Mouse (Mus musculus): ENCODE measurements at regions not wholly inside any gene's neighbourhood (a gene's known extent, or its start where the extent isn't known, plus 50 kb on each side); places are given as distances from the start of the nearest gene placed in this dataset.

GRCm38 (mm10) chr9:26383996-26384395, 349.5 kb upstream of the B3gat1 start:
- no peak for ATAC-seq (ENCODE audit: low FRiP score)
- 84% methylated on average over 1 of the region's 1 CpGs for WGBS
- Histone ChIP-seq H3K36me3 (ENCODE audit: control insufficient read depth, insufficient read depth, low read length) (no peaks in the 10 kb centered on the region), H3K4me1 (ENCODE audit: control insufficient read depth, insufficient read depth, low read length) (no peaks in the 10 kb centered on the region), H3K27me3 (ENCODE audit: control insufficient read depth, insufficient read depth, low read length) (no peaks in the 10 kb centered on the region), H3K4me3 (ENCODE audit: low read depth, low read length) (no peak overlapping the region), H3K27ac (ENCODE audit: low read depth, low read length) (no peak overlapping the region), H3K9ac (ENCODE audit: low read length) (no peak overlapping the region), H3K9me3 (ENCODE audit: control insufficient read depth, low read length) (no peaks in the 10 kb centered on the region), H3K4me2 (no peak overlapping the region)
- DNase-seq (ENCODE audit: low spot score, missing footprints): no peak

GRCm38 (mm10) chr9:26398635-26399034, 334.9 kb upstream of the B3gat1 start:
- Histone ChIP-seq H3K36me3 (ENCODE audit: control insufficient read depth, insufficient read depth, low read length) (no peaks in the 10 kb centered on the region), H3K4me1 (ENCODE audit: control insufficient read depth, insufficient read depth, low read length) (no peaks in the 10 kb centered on the region), H3K9ac (ENCODE audit: low read length) (no peak overlapping the region), H3K4me3 (ENCODE audit: low read depth, low read length) (no peak overlapping the region), H3K4me2 (no peak overlapping the region), H3K9me3 (ENCODE audit: control insufficient read depth, low read length) (no peaks in the 10 kb centered on the region), H3K27me3 (ENCODE audit: control insufficient read depth, insufficient read depth, low read length) (no peaks in the 10 kb centered on the region), H3K27ac (ENCODE audit: low read depth, low read length) (no peak overlapping the region)
- 89% methylated on average over 3 of the region's 3 CpGs for WGBS
- ATAC-seq (ENCODE audit: low FRiP score): no peak
- no peak for DNase-seq (ENCODE audit: low spot score, missing footprints)

- H3K4me2 ChIP-seq: no peak overlapping the region
- H3K27me3 ChIP-seq (ENCODE audit: control insufficient read depth, insufficient read depth, low read length): no peaks in the 10 kb centered on the region
- no peak for DNase-seq (ENCODE audit: low spot score, missing footprints)
- H3K4me1 ChIP-seq (ENCODE audit: control insufficient read depth, insufficient read depth, low read length): no peaks in the 10 kb centered on the region
- no peak for ATAC-seq (ENCODE audit: low FRiP score)
- H3K27ac ChIP-seq (ENCODE audit: low read depth, low read length): no peak overlapping the region
- H3K4me3 ChIP-seq (ENCODE audit: low read depth, low read length): no peak overlapping the region
- no peak overlapping the region for H3K9ac ChIP-seq (ENCODE audit: low read length)
- 68% methylated on average over 11 of the region's 11 CpGs for WGBS
- no peaks in the 10 kb centered on the region for H3K9me3 ChIP-seq (ENCODE audit: control insufficient read depth, low read length)
- no peaks in the 10 kb centered on the region for H3K36me3 ChIP-seq (ENCODE audit: control insufficient read depth, insufficient read depth, low read length)
These were observed 310.4 kb upstream of the B3gat1 start for GRCm38 (mm10) chr9:26422897-26423823.

GRCm38 (mm10) chr9:26435507-26435906, 298.0 kb upstream of the B3gat1 start:
- no peak for DNase-seq (ENCODE audit: low spot score, missing footprints)
- Histone ChIP-seq H3K27ac (ENCODE audit: low read depth, low read length) (no peak overlapping the region), H3K27me3 (ENCODE audit: control insufficient read depth, insufficient read depth, low read length) (no peaks in the 10 kb centered on the region), H3K4me2 (no peak overlapping the region), H3K4me1 (ENCODE audit: control insufficient read depth, insufficient read depth, low read length) (no peaks in the 10 kb centered on the region), H3K9me3 (ENCODE audit: control insufficient read depth, low read length) (no peaks in the 10 kb centered on the region), H3K36me3 (ENCODE audit: control insufficient read depth, insufficient read depth, low read length) (no peaks in the 10 kb centered on the region), H3K9ac (ENCODE audit: low read length) (no peak overlapping the region), H3K4me3 (ENCODE audit: low read depth, low read length) (no peak overlapping the region)
- 81% methylated on average over 2 of the region's 2 CpGs for WGBS
- ATAC-seq (ENCODE audit: low FRiP score): no peak

GRCm38 (mm10) chr9:26437244-26437643, 296.3 kb upstream of the B3gat1 start:
- Histone ChIP-seq H3K27ac (ENCODE audit: low read depth, low read length) (no peak overlapping the region), H3K4me3 (ENCODE audit: low read depth, low read length) (no peak overlapping the region), H3K9me3 (ENCODE audit: control insufficient read depth, low read length) (no peaks in the 10 kb centered on the region), H3K4me1 (ENCODE audit: control insufficient read depth, insufficient read depth, low read length) (no peaks in the 10 kb centered on the region), H3K9ac (ENCODE audit: low read length) (no peak overlapping the region), H3K27me3 (ENCODE audit: control insufficient read depth, insufficient read depth, low read length) (no peaks in the 10 kb centered on the region), H3K36me3 (ENCODE audit: control insufficient read depth, insufficient read depth, low read length) (no peaks in the 10 kb centered on the region), H3K4me2 (no peak overlapping the region)
- DNase-seq (ENCODE audit: low spot score, missing footprints): no peak
- 70% methylated on average over 2 of the region's 2 CpGs for WGBS
- no peak for ATAC-seq (ENCODE audit: low FRiP score)

- no peaks in the 10 kb centered on the region for H3K9me3 ChIP-seq (ENCODE audit: control insufficient read depth, low read length)
- WGBS: 92% methylated on average over 7 of the region's 7 CpGs
- no peak overlapping the region for H3K4me3 ChIP-seq (ENCODE audit: low read depth, low read length)
- H3K4me1 ChIP-seq (ENCODE audit: control insufficient read depth, insufficient read depth, low read length): no peaks in the 10 kb centered on the region
- ATAC-seq (ENCODE audit: low FRiP score): no peak
- no peak overlapping the region for H3K9ac ChIP-seq (ENCODE audit: low read length)
- H3K36me3 ChIP-seq (ENCODE audit: control insufficient read depth, insufficient read depth, low read length): no peaks in the 10 kb centered on the region
- no peak for DNase-seq (ENCODE audit: low spot score, missing footprints)
- no peaks in the 10 kb centered on the region for H3K27me3 ChIP-seq (ENCODE audit: control insufficient read depth, insufficient read depth, low read length)
- H3K4me2 ChIP-seq: no peak overlapping the region
- H3K27ac ChIP-seq (ENCODE audit: low read depth, low read length): no peak overlapping the region
These were observed 279.6 kb upstream of the B3gat1 start for GRCm38 (mm10) chr9:26453924-26454323.

GRCm38 (mm10) chr9:26461081-26461480, 272.4 kb upstream of the B3gat1 start:
- H3K4me2 ChIP-seq: no peak overlapping the region
- no peaks in the 10 kb centered on the region for H3K4me1 ChIP-seq (ENCODE audit: control insufficient read depth, insufficient read depth, low read length)
- H3K4me3 ChIP-seq (ENCODE audit: low read depth, low read length): no peak overlapping the region
- no peaks in the 10 kb centered on the region for H3K9me3 ChIP-seq (ENCODE audit: control insufficient read depth, low read length)
- ATAC-seq (ENCODE audit: low FRiP score): peak; percentile 73
- H3K9ac ChIP-seq (ENCODE audit: low read length): no peak overlapping the region
- no peak overlapping the region for H3K27ac ChIP-seq (ENCODE audit: low read depth, low read length)
- DNase-seq (ENCODE audit: low spot score, missing footprints): no peak
- H3K27me3 ChIP-seq (ENCODE audit: control insufficient read depth, insufficient read depth, low read length): no peaks in the 10 kb centered on the region
- 17% methylated on average over 2 of the region's 2 CpGs for WGBS
- no peaks in the 10 kb centered on the region for H3K36me3 ChIP-seq (ENCODE audit: control insufficient read depth, insufficient read depth, low read length)

GRCm38 (mm10) chr9:26470694-26471392, 262.7 kb upstream of the B3gat1 start:
- Histone ChIP-seq H3K9me3 (ENCODE audit: control insufficient read depth, low read length) (no peaks in the 10 kb centered on the region), H3K36me3 (ENCODE audit: control insufficient read depth, insufficient read depth, low read length) (no peaks in the 10 kb centered on the region), H3K27me3 (ENCODE audit: control insufficient read depth, insufficient read depth, low read length) (no peaks in the 10 kb centered on the region), H3K27ac (ENCODE audit: low read depth, low read length) (no peak overlapping the region), H3K4me2 (no peak overlapping the region), H3K4me3 (ENCODE audit: low read depth, low read length) (no peak overlapping the region), H3K9ac (ENCODE audit: low read length) (no peak overlapping the region), H3K4me1 (ENCODE audit: control insufficient read depth, insufficient read depth, low read length) (peaks cover 9% of the 10 kb centered on the region)
- DNase-seq (ENCODE audit: low spot score, missing footprints) (peak; percentile 91), ATAC-seq (ENCODE audit: low FRiP score) (peak; percentile 79)
- 22% methylated on average over 7 of the region's 7 CpGs for WGBS

GRCm38 (mm10) chr9:26476341-26476740, 257.2 kb upstream of the B3gat1 start:
- H3K27me3 ChIP-seq (ENCODE audit: control insufficient read depth, insufficient read depth, low read length): no peaks in the 10 kb centered on the region
- H3K36me3 ChIP-seq (ENCODE audit: control insufficient read depth, insufficient read depth, low read length): no peaks in the 10 kb centered on the region
- WGBS: 90% methylated on average over 3 of the region's 3 CpGs
- no peak overlapping the region for H3K9ac ChIP-seq (ENCODE audit: low read length)
- H3K27ac ChIP-seq (ENCODE audit: low read depth, low read length): no peak overlapping the region
- DNase-seq (ENCODE audit: low spot score, missing footprints) (no peak), ATAC-seq (ENCODE audit: low FRiP score) (no peak)
- H3K4me2 ChIP-seq: no peak overlapping the region
- no peak overlapping the region for H3K4me3 ChIP-seq (ENCODE audit: low read depth, low read length)
- H3K9me3 ChIP-seq (ENCODE audit: control insufficient read depth, low read length): no peaks in the 10 kb centered on the region
- H3K4me1 ChIP-seq (ENCODE audit: control insufficient read depth, insufficient read depth, low read length): peaks cover 3% of the 10 kb centered on the region
